Mouse (Mus musculus): ENCODE results near the gene Ulk3.

Ulk3 gene

DNA sequence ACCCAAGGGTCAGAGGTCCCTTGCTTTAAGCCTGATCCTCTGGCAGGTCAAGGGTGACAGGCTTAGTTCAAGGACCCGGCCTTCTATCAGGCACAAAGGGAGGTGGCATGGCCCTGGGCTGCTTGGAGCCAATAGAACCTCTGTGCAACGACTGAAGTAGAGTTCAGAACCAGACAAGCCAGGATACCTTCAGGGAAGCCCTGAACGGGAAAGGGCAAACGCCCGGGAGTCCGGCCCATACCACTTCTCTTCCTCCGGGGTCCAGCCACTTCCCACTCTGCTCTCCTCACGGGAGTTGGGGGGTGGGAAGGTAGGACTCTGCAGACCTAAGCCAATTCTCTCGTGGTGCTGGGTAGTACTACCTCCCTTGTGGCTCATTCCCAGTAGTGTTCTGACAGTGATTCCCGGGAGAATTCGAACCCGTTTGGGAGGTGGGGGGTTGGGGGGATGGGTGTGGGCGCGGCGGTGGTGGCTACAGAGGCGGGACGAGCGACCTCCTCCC is 55.2 kb downstream of the Ulk3 start:
- DNase-seq (ENCODE audit: low spot score in 2 of 2) = peak in 1 of 2 experiments; percentile 18

GRCm38 (mm10) chr9:57644944-57645893 is 56.0 kb downstream of the Ulk3 start:
- peak; percentile 88 to 93 for DNase-seq (ENCODE audit: low spot score in 2 of 2)
